Comparison of ENCODE assay signal across 1 mouse cellular context in the genomic region with DNA sequence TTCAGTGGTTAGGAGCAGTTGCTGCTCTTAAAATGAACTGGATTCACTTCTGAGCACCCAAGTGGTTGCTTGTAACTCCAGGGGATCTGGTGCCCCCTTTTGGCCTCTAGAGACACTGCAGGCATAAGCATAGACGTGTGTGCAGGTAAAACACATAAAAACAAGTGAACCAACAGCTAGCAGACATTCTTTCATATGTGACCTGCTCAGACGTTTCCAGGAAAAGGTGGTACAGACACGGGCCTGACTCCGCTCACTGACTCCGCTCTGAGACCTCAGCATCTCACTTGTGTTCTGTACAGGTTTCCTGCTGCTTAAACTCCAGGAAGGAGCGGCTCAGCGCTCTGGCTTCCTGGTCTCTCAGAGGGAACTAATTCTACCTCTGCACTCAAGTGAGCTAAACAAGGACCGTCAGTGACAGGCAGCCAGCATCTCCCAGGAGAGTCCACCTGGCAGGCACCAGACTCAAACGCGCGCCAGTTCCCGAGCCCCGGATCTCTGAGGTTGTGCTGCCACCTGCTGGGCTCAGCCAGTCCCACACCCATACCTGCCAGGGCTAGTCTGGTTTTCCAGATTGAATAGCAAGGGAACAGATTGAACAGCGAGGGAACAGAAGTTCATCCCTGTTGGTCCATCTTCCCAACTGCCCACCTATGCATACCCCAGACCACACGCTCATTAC.
TF ChIP-seq lines count a peak whose summit lies in the region.

No protein-coding gene starts in this region.

TF ChIP-seq in CH12.LX, 34 proteins besides CTCF, POLR2A, EP300 and RAD21 (continued from another document):
- peak; percentile 38; the same call in 1 of the 2 replicates for TF ChIP-seq ELF1 (IDR thresholded peaks at IDR 0.05; ENCODE audit: low read depth, low read length)
- peak; percentile 24; the same call in 1 of the 2 replicates for TF ChIP-seq TCF12 (IDR thresholded peaks at IDR 0.05; ENCODE audit: low read depth, low read length)
- no peak for TF ChIP-seq MAZ (IDR thresholded peaks at IDR 0.05; ENCODE audit: low read depth, low read length)
- TF ChIP-seq CHD2 (IDR thresholded peaks at IDR 0.05; ENCODE audit: low read length), result no peak
- 0 out of 2 replicates have a peak, but pooled peaks have one; percentile 2 for TF ChIP-seq MYC (IDR thresholded peaks at IDR 0.05; ENCODE audit: low read depth, low read length)
- peak; percentile 93 for TF ChIP-seq SMC3 (IDR thresholded peaks at IDR 0.05; ENCODE audit: low read depth, low read length)
